Mouse (Mus musculus) cortical plate, adult 2 months (tissue): Measurements from ENCODE around the gene Rel. TPM values are rescaled to one million over a fixed set of nuclear protein-coding genes. Genes with fewer than 3 reads are reported as not detected.

Experiments
- H3K27ac ChIP-seq: fragments of 200-500 bp; 2 replicates; pipeline ENCODE4 v1.5.1; 2012; ENCODE audit warnings: low read length, control low read depth, inconsistent platforms; ENCODE audit not compliant: insufficient read depth
- H3K4me1 ChIP-seq: fragments of 200-500 bp; 2 replicates; pipeline ENCODE4 v1.6.1; 2011; ENCODE audit warnings: low read length; ENCODE audit not compliant: control insufficient read depth, insufficient read depth
- H3K4me3 ChIP-seq: fragments of 200-500 bp; 2 replicates; pipeline ENCODE4 v1.5.1; 2011; ENCODE audit warnings: mild to moderate bottlenecking, low read length, control low read depth; ENCODE audit not compliant: insufficient read depth
- CTCF ChIP-seq: fragments of 200-500 bp; IDR thresholded peaks from 2 replicates; pipeline ENCODE4 v1.5.1; 2011; ENCODE audit warnings: mild to moderate bottlenecking, control low read depth, low read length; ENCODE audit not compliant: insufficient read depth; ENCODE audit errors: extremely low read depth
- POLR2A ChIP-seq: fragments of 200-500 bp; IDR thresholded peaks from 2 replicates; pipeline ENCODE4 v1.6.1; 2011; ENCODE audit warnings: mild to moderate bottlenecking, low read length, control low read depth; ENCODE audit not compliant: insufficient read depth; ENCODE audit errors: extremely low read depth
- polyA plus RNA-seq: library from polyadenylated mRNA; depleted of rRNA; stranded (reverse); fragments of >200 nt; gene quantifications from 2 replicates; pipeline ENCODE4 v1.2.3, GENCODE M21; 2012

Gene Rel
- polyA plus RNA-seq, 1 experiment = 2.2 TPM

DNA sequence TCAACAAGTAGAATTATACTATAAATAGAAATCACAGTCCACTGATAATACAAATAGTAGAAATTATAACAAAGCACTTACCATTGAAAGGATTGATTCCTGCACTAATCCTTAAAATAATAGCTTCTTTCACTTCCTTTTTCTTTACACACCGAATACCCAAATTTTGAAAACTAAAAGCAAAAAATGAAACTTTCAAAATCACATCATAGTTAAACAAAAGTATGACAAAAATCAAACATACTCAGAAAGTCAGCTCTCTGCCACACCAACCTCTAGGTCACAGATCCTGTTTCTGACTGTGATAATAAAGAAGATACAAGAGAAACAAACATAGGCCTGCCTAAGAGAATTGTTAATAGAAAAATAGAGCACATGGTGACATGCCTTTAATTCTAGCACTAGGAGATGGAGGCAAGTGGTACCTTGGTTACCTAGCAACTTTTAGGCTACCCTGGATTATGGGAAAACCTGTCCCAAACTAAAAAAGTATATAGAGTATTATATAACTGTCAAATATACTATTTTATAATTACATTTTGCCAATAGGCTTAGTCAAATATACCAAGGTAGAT lies 17.5 kb downstream of the Rel start:
- no peak for TF ChIP-seq POLR2A
- TF ChIP-seq CTCF = no peak
- H3K27ac ChIP-seq = no peak overlapping the region
- H3K4me1 ChIP-seq = no peaks in the 10 kb centered on the region
- no peak overlapping the region for H3K4me3 ChIP-seq

DNA sequence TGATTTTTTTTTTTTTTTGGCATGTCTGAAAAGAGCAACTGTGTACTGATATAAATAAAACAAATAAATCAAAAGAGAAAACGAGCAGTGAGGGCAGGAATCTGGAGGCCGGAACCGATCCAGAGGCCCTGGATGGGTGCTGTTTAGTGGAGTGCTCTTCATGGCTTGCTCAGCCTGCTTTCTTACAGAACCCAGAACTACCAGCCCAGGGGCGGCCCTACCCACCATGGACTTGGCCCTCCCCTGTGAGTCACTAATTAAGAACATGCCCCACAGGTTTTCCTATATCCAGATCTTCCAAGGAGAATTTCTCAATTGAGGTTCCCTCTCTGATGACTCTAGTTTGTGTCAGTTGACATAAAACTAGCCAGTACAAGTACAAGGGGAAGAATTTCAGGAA lies 24.7 kb downstream of the Rel start:
- no peaks in the 10 kb centered on the region for H3K4me1 ChIP-seq
- H3K27ac ChIP-seq = no peak overlapping the region
- no peak overlapping the region for H3K4me3 ChIP-seq
- TF ChIP-seq CTCF (no peak), POLR2A (no peak)

DNA sequence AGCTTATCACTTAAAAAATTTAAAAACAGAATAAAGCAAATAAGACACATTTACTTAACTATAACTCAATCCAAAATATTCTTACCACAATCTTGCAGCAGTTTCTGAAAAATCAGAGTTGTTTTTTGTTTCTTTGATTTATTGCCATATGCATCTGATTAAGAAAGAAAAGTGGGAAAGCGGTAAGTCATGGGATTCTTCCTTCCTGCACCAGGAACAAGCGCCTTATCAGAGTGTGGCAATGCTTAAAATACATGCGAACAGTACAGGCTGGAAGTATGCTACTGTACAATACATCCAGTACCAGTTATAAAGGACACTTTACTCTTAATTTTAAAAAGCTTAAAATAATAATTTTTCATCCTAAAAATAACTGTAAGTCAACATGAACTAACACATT lies 26.4 kb downstream of the Rel start:
- Histone ChIP-seq H3K4me1 (no peaks in the 10 kb centered on the region), H3K4me3 (no peak overlapping the region), H3K27ac (no peak overlapping the region)
- TF ChIP-seq CTCF = no peak
- no peak for TF ChIP-seq POLR2A

DNA sequence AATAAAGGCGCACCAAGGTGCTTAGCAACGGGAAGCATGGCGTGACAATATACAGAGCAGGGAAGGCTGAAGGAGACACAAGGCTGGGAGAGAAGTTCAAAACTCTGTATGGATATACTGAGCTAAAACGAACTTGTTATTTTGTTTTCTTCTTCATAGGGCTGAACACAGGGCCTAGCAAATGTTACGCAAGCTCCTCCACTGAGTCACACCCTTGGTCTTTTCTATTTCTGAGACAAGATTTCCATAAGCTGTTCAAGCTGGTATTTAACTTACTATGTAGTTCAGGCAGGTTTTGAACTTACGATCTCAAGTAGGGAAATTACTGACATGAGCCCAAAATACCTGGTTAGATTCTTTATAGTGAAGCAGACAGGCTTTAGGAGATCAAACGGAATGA lies 29.4 kb downstream of the Rel start:
- Histone ChIP-seq H3K27ac (no peak overlapping the region), H3K4me1 (no peaks in the 10 kb centered on the region; the same call in 1 of the 2 replicates), H3K4me3 (no peak overlapping the region)
- TF ChIP-seq POLR2A = no peak
- no peak for TF ChIP-seq CTCF

GRCm38 (mm10) chr11:23740895-23741294 lies 29.9 kb downstream of the Rel start:
- Histone ChIP-seq H3K4me1 (peaks cover 2% of the 10 kb centered on the region; the same call in 1 of the 2 replicates), H3K4me3 (no peak overlapping the region), H3K27ac (no peak overlapping the region)
- TF ChIP-seq CTCF = no peak
- no peak for TF ChIP-seq POLR2A

GRCm38 (mm10) chr11:23735820-23736470 lies 34.8 kb downstream of the Rel start:
- no peak for TF ChIP-seq POLR2A
- no peak for TF ChIP-seq CTCF
- H3K4me1 ChIP-seq = peaks cover 2% of the 10 kb centered on the region; the same call in 1 of the 2 replicates
- no peak overlapping the region for H3K27ac ChIP-seq
- no peak overlapping the region for H3K4me3 ChIP-seq

- TF ChIP-seq CTCF (no peak), POLR2A (no peak)
- Histone ChIP-seq H3K4me3 (no peak overlapping the region), H3K4me1 (peaks cover 2% of the 10 kb centered on the region; the same call in 1 of the 2 replicates), H3K27ac (no peak overlapping the region)
Observed at GRCm38 (mm10) chr11:23734749-23735286, 36.0 kb downstream of the Rel start.

DNA sequence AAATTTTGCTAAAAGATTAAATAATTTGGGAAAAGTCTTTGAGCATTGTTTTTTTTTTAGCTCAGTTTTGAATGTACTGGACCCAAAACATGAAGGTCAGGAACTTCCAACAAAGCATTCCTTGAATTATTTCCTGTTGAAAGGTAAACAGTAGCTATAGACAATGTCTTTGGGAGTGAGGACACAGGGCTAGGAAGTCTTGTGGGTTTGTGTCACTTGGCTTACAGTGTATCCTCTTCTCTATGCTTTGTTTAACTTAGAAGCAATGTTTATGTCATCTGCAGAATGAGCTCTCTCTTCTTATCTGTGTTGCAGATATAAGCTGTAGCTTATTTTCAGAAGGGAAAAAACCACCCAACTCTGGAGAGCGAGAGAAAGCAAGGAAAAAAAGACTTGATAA lies 37.9 kb downstream of the Rel start:
- H3K4me3 ChIP-seq = no peak overlapping the region
- TF ChIP-seq POLR2A = no peak
- no peak for TF ChIP-seq CTCF
- H3K4me1 ChIP-seq = peaks cover 2% of the 10 kb centered on the region; the same call in 1 of the 2 replicates
- no peak overlapping the region for H3K27ac ChIP-seq

GRCm38 (mm10) chr11:23730120-23730519 lies 40.6 kb downstream of the Rel start:
- Histone ChIP-seq H3K4me1 (no peaks in the 10 kb centered on the region), H3K27ac (no peak overlapping the region), H3K4me3 (no peak overlapping the region)
- TF ChIP-seq POLR2A (no peak), CTCF (no peak)

DNA sequence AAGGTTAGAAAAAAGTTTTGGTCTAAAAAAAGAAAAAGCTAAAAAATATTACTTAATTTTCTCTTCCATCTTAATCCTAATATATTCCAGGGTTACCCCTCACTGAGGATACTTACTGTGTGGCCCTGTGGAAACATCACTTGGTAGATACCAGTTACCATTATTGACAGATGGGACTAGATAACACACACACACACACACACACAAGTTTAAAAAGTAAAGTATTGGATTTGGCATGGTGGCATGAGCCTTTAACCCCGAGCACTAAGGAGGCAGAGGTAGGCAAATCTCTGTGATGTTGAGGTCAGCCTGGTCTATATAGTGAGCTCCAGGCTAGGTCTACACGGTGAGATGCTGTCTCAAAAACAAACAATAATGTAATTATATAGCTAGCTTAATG lies 42.6 kb downstream of the Rel start:
- Histone ChIP-seq H3K4me3 (no peak overlapping the region), H3K4me1 (no peaks in the 10 kb centered on the region), H3K27ac (no peak overlapping the region)
- TF ChIP-seq POLR2A = no peak
- no peak for TF ChIP-seq CTCF
